ENCODE assay signal across 10 mouse cellular contexts in genomic region chr16:28345323-28345722, GRCm38 (mm10).
DNase-seq lines count a peak whose midpoint lies in the region; ATAC-seq and TF ChIP-seq lines count a peak whose summit lies in the region.
"Had no signal": no experiment of that assay in that cellular context is flagged by ENCODE, and none has a peak within 500 bp of the region (broad histone marks: within the 10 kb centered on the region; RNA-seq: fewer than 3 reads in every experiment).

No protein-coding gene starts in this region.

- DNase-seq in kidney, postnatal 25 days, result no peak
- DNase-seq in right cerebral cortex, adult 18-20 months, result peak; percentile 38
- no peak for DNase-seq in right cerebral cortex, postnatal 36 days (ENCODE audit: low spot score in 2 of 2)
- peak; percentile 25 to 65 for DNase-seq in layer of hippocampus, adult 2 months (ENCODE audit: low spot score in 2 of 2)
- DNase-seq in heart, embryonic 10.5 days (ENCODE audit: low spot score), result no peak
- DNase-seq in gastrocnemius, postnatal 10 days, result no peak
- DNase-seq: kidney, adult 9 months had no signal

- no peaks in the 10 kb centered on the region for H3K9me3 ChIP-seq in kidney, embryonic 14.5 days (ENCODE audit: control insufficient read depth, low read length)
- H3K9me3 ChIP-seq in heart, embryonic 10.5 days, result no peaks in the 10 kb centered on the region
- H3K9me3 ChIP-seq: heart, embryonic 15.5 days had no signal

- H3K4me3 ChIP-seq in kidney, embryonic 14.5 days (ENCODE audit: low read length), result no peak overlapping the region
- no peak overlapping the region for H3K4me3 ChIP-seq in layer of hippocampus, adult 2 months
- no peak overlapping the region for H3K4me3 ChIP-seq in heart, embryonic 10.5 days
- H3K4me3 ChIP-seq: erythroblast, embryonic 14.5 days; heart, embryonic 15.5 days had no signal

- no peak overlapping the region for H3K27ac ChIP-seq in kidney, embryonic 14.5 days (ENCODE audit: low read depth, low read length)
- no peak overlapping the region for H3K27ac ChIP-seq in layer of hippocampus, adult 2 months
- no peak overlapping the region for H3K27ac ChIP-seq in heart, embryonic 10.5 days
- H3K27ac ChIP-seq: heart, embryonic 15.5 days had no signal

- no peaks in the 10 kb centered on the region for H3K36me3 ChIP-seq in kidney, embryonic 14.5 days (ENCODE audit: control insufficient read depth, insufficient read depth, low read length)
- no peaks in the 10 kb centered on the region for H3K36me3 ChIP-seq in heart, embryonic 10.5 days
- H3K36me3 ChIP-seq: heart, embryonic 15.5 days had no signal

- TF ChIP-seq CTCF in layer of hippocampus, adult 2 months (conservative IDR thresholded peaks at IDR 0.05), result no peak

- H3K27me3 ChIP-seq in kidney, embryonic 14.5 days (ENCODE audit: control insufficient read depth, insufficient read depth, low read length), result no peaks in the 10 kb centered on the region
- no peaks in the 10 kb centered on the region for H3K27me3 ChIP-seq in heart, embryonic 10.5 days (ENCODE audit: insufficient read depth, poor library complexity, severe bottlenecking)
- H3K27me3 ChIP-seq: heart, embryonic 15.5 days had no signal

- 38% methylated on average over 6 of the region's 6 CpGs for WGBS in kidney, embryonic 14.5 days
- WGBS in heart, embryonic 10.5 days, result 67% methylated on average over 6 of the region's 6 CpGs

- H3K9ac ChIP-seq in kidney, embryonic 14.5 days (ENCODE audit: low read depth, low read length), result no peak overlapping the region
- H3K9ac ChIP-seq: heart, embryonic 15.5 days had no signal

- no peaks in the 10 kb centered on the region for H3K4me1 ChIP-seq in kidney, embryonic 14.5 days (ENCODE audit: control insufficient read depth, insufficient read depth, low read length)
- no peaks in the 10 kb centered on the region for H3K4me1 ChIP-seq in heart, embryonic 10.5 days
- H3K4me1 ChIP-seq: heart, embryonic 15.5 days had no signal

- ATAC-seq in kidney, embryonic 14.5 days (ENCODE audit: low FRiP score, low TSS enrichment), result peak; percentile 52; the same call in 1 of the 2 replicates

- H3K4me2 ChIP-seq in kidney, embryonic 14.5 days (replicated peaks; ENCODE audit: low read depth, low read length), result no peak overlapping the region
- H3K4me2 ChIP-seq: heart, embryonic 15.5 days had no signal

Comparison
In these comparisons a context has a peak if more than half of its experiments do, and no peak if none do; other contexts are left out.
1. DNase-seq: peak in right cerebral cortex, adult 18-20 months (single experiment) and layer of hippocampus, adult 2 months (2 of 2); none in kidney, postnatal 25 days (0 of 2), right cerebral cortex, postnatal 36 days (0 of 2), heart, embryonic 10.5 days (single experiment) and gastrocnemius, postnatal 10 days (single experiment).